Mouse (Mus musculus) spleen, adult 18-20 months (tissue): ENCODE results near the gene Igdcc3.

ENCODE experiments used
- DNase-seq, 2 experiments: peaks; one replicate each; pipeline ENCODE4 v3.0.0; 2022; ENCODE audit warnings: mixed read lengths in 2 of 2

Igdcc3 gene

DNA sequence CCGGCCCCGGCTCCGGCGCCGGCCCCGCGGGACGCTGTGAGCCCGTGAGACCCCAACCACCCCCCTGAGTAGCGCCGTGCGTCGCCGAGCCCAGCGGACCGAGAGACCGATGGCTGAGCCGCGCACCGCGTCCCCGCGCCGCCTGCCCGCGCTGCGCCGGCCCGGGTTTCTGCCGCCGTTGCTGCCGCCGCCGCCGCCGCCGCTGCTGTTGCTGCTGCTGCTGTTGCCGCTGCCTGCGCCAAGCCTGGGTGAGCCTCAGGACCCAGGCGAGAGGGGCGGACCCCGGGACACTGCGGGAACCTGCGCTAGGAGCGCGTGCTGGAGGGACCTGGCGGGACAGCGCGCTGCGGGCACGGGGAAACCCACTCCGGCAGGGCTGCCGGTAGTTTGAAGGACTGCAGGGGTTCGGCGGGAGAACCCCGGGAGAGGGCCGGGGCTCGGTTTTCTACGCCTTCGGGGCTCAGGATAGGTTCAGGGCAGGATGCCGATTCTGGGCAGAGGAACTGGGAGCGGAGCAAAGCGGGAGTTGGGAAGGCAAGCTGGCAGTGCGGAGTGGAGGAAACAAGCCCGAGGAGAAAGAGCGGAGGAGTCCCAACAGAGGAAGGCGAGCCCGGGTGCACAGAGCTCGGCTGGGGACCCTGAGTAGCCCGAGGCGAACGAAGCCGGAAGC lies 452 bp downstream of the Igdcc3 start:
- DNase-seq = peak in 1 of 2 experiments; percentile 29

DNA sequence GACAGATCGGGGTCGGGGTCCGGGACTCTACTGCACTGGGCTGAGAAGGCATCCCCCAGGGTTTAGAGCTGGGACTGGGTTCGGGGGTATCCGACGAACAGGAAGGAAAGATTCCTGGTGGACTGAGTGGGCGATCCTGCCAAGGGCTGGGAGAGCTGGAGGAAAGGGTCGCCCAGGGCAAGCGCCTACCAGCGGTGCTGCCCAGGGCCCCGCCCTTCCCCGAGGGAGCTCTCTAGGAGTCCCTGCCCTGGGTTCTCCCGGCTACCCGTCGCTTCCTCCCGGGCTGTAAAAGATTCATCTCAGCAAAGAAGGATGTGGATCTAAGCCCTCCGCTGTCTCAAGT lies 958 bp downstream of the Igdcc3 start:
- DNase-seq = peak in 1 of 2 experiments; percentile 15

DNA sequence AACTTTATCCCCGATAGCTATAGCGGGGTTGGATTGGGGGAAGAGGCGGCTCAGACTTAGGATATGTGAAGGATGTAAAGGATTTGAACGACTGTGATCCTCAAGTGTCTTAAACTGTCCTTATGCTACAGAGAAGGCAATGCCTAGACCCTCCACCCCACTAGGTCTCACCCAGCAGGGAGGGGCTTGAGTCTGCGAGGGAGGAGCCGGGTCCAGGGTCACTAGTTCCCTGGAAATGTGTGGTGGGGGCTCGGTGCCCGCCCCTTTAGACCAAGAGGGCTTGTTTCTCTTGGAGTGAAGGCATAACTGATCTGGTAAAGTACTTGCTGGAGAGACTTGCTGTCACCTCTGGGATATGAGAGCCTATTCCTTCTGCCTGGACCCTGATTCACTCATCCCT lies 1.4 kb downstream of the Igdcc3 start:
- no peak for DNase-seq

DNA sequence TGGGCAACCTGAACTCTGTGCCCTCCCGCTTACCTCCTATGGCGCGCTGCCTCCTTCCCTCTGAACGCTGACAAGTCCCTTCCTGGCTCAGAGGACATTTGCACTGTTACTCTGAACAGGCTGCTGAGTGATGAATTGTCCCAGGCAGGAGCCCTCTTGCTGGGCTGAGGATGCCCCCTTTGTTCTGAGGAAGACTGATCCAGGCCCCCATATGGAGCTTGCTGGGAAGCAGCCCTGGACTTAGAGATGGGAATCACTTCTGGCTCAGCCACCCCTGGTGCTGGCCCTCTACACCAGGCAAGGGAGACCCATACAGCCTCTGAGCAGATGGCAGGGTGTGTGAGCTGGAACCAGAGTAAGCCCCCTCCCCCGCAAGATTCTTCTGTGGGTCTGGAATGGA lies 5.0 kb downstream of the Igdcc3 start:
- DNase-seq = no peak

DNA sequence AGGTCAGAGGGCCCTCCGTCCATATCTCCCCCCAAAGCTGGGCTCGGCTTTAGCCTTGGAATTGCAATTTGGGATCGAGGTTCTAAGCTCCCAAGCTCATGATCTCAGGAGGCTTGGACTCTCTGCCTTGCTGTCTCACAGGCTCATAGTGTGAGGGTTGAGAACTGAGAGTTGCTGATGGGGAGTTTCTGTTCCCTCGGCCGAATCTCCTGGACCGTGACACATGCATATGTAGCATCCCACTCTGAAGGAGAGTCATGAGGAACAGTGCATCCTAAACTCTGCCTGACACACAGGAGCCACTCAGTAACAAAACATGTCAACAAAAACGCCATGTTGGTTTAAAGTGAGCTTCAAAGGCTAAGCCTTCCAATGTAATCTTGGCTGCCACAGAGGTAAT lies 7.5 kb downstream of the Igdcc3 start:
- DNase-seq = no peak

DNA sequence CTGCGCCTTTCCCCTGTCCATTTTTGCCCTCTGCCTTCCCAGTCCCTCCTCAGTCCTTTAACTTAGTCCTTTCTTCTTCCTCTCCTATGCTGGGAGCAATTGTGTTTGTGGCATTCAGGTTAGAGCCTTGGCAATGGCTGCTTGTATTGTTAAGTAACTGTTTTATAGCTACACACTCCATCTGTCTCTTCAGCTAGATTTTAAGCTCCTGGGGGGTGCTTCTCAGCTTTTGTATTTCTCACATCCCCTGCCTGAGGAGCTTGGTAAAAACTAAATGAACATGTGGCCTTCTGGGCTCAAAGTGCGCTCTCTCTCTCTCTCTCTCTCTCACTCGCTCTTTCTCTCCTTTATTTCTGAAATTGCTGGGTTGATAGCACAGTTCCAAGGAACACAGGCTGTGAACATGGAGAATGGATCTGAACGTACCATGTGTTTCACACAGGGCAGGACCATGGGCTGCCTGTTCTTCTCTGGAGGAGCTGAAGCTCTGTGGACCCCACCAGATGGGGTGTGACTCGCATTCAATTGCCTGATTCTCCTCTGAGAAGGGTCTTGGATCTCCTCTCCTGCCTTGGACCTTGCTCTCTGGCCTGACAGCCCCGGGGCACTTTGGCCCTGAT lies 11.8 kb downstream of the Igdcc3 start:
- DNase-seq = no peak

DNA sequence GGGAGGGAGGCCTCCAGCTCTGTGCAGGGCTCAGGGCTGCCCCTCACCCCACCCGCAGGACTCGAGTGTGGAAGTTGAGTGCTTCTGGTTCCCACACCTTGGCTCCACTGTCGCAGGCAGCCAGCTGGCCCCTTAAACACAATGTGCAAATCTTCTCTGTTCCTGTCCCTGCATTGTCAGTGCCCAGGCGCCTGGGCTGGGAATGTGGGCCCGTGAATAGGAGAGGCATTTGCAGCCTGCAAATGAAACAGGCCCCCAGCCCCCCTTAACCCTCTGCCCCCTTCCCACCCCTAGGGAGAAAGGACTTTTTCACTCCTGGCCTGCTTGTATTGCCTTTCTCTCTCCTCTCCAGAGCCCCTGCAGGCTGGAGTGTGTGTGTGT lies 12.3 kb downstream of the Igdcc3 start:
- no peak for DNase-seq

DNA sequence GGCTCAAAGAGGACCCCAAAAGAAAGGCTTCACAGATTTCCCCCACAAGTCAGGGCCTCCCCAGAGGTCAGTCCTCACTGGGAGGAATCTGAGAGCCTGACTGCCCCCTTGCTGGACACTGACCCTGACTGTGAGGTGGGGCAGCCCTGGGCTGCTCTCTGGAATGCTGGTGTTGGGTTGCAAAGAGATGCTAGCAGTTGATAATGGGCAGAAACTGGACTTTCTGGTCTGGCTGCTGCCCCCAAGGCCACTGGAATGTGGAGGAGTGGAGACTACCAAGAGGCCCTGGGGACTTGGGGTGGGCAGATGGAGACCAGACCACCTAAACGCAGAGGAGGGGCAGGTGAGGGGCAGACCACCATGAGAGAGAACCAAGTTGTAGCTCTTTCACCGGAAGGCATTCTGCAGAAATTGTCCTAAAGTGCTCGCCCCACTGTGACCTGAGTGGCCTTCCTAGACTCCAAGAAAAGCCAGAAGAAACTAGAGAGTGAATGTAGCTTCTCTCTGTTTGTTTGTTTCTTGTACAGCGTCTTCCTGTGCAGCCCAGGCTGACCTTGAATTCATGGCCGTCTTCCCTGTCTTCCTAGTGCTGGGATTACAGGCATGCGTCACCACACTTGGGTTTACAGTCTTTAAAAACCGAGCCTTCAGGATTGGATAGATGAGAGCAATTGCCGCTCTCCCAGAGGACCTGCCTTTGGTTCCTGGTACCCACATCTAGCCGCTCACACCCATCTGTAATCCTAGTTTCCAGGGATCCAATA lies 13.9 kb downstream of the Igdcc3 start:
- no peak for DNase-seq

DNA sequence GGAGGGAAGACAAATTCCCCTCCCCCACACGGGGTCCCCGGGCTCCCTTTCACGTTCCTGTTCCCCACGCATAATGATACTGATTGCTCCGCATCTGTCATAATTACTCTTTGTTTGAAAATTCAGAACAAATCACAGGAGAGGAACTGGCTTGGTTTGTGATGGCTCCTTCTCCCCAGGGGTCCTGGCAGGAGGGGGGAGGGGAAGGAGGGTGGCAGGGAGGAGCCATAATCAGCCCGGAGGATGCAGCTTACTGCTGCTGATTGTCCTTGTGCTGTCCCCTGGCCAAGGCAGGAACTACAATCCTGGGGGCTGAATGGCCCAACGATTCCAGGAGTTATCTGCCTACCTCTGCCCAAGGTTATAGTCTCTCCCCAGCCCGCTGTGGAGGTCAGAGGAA lies 15.6 kb downstream of the Igdcc3 start:
- DNase-seq = no peak

DNA sequence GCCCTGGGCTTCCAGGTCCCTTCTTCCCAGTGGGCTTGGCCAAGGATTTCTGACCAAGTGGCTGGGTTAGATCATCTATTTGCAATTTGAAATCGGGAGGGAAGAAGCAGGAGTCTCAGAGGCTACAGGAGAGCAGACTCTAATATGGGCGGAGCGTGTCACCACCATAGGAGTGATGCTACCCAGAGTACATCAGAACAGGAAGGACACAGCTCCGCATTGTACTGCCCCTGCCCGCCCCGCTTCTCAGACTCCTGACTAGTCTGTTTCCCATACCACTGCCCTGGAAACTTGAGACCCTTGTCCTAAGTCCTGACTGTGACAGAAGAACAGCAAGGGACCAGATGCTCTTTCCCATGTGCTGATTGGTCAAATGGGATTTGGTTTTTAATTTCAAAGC lies 16.6 kb downstream of the Igdcc3 start:
- no peak for DNase-seq

DNA sequence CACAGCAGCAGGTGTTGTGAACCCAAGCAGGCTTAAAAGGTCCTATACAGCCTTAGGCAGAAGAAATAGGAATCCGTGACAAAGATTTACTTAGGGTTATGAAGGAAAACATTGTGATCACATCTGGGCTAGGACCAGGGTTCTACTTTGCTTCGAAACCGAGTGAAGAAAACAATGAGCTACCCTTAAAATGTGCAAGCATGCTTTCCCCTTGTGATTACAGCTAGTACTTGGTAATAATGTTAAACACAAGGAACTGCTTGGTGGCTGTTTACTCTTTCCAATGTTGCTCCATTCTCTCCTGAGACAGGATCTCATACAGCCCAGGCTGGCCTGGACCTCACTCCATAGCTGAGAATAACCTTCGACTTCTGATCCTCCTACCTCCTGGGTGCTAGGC lies 20.2 kb downstream of the Igdcc3 start:
- no peak for DNase-seq

DNA sequence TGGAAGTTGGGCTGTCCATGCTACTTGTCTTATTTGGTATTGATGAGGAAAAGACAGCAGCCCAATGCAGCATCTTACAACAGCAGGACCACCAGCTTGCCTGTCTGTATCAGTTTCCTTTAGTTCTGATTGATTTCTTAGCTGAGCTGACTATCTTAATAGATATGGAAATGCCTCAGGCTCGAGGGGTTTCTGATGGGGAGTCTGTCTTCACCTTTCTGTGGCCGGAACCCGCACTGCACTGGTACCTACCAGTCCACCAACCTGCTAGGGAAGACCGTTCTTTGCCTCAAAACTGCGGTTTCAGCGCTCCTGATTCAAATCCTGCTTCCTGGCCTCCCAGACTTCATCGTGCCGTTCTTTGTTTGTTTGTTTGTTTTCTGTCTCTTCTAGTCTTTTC lies 20.9 kb downstream of the Igdcc3 start:
- DNase-seq = no peak

DNA sequence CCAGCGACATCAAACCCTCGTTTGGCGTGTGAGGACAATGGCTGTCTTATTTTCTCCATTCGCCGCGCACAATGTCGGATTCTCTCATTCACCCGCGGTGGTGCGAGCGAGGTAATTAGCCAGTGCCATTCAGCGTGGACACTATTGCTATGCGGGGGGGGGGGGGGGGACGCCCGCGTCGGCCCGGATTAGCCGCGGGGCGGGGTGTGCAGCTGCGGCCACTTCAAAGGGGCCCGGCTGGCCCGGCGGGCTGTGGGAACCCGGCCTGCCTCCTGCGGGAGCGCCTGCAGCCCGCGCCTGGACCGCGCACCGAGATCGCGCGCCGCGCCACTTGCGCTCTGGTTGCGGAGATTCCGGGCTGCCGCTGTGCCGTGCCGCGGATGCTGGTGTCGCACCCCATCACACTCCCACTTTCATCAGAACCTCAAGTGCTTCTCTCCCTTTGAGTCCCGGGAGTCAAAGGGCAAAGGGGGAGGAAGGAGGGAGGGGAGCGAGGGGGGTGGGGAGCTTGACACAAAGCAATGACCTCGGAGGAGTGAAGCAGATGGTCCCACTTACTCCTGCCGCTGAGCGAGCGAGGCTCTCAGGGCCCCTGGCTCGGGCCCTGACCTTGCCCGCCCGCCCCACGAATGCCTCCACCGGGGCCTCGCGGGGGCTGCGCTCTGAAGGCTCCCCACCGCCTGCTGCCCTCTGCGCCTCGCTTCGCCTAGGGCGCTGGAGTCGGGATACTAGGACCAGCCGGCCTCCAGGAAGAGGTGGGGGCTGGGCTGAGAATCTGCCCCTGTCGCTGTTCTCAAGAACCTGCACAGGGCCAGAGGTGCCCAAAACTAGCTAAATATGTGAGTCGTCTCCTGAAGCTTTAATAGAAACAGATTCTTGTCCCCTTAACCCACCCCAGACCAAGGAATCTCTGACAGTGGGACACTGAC lies 22.0 kb downstream of the Igdcc3 start:
- DNase-seq = no peak

DNA sequence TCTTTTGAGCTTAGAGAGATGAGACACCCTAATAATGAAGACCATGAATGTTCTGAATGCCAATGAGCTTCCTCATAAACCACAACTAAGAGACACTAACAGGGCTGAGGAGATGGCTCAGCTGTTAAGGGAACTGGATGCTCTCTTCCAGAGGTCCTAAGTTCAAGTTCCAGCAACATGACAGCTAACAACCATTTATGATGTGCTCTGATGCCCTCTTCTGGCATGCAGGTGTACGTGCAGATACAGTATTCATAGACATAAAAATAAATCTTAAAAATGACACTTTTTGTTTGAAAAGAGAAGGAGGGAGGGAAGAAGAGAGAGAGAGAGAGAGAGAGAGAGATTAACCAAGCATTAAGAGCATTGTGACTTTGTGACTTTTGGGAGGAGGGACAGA lies 23.9 kb downstream of the Igdcc3 start:
- DNase-seq = no peak

DNA sequence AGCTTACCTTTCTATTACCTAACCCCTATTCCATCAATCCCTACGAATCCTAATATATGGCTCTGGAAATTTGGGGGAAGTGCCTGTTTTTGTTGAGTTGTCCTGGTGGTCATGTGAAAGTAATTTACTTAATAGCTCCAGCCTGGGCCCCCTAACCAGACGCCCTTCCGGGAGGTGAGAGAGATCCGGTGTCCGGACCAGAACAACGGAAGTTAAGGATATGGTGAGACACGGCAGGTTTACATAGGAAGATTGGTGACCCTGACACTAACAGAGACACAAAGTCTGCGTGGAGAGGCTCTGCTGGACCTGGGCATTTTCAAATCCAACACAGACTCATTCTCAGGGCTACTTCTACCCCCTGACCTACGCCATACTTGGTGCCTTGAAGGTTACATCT lies 25.4 kb downstream of the Igdcc3 start:
- no peak for DNase-seq

DNA sequence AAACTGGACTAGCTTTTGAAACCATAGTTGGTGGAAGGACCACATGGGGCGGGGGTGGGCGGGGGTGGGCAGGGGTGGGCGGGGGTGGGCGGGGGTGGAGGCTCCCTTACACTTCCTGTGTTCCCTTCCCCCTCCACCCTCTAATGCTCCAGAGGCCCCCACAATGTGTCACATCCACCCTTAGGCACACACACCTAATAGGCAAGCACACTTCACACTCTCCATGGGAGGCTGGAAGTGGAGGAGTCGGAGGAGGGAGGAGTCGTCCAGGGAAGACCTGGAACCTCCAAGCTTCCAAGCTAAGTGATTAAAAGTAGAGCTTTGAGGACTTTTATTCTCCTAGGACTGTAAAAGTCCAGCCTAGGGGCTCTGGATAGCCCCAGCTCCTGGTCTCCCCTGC lies 27.5 kb downstream of the Igdcc3 start:
- no peak for DNase-seq

DNA sequence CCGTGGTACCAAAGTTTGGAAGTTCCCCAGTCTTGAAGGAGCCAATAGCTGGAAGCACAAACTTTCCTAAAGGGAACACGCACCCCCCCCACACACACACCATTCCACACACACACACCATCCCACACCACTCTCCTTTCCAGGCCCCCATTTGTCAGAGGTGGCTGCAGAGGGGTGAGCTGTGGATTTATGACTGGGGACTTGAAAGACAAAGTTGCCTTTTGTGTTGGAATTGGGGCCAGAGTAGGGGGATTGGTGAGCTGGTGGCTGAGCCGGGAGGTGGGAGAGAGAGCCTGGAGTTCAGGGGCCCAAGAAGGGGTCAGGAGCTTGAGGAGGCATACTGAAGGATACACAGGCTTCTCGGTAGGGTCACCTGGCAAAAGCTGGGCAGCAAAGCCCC lies 28.0 kb downstream of the Igdcc3 start:
- no peak for DNase-seq

DNA sequence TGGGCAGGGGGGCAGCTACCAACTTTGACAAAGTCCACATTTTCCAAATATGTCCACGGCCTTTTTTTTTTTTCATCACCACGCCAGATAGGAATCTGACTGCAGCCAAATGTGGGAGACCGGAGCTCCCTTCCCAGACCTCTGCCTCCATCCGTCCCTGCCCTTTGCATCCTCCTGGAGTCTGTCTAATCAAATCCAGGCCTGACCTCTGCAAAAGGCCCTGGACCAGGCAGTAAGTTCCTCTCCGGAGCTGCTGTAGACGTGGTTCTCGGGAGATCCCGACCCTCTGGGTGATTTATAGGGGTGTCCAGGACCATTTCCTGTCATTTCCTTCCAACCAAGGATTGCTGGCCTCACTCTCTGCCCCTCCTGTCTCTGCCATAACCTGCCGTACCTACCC lies 31.7 kb downstream of the Igdcc3 start:
- DNase-seq = no peak

DNA sequence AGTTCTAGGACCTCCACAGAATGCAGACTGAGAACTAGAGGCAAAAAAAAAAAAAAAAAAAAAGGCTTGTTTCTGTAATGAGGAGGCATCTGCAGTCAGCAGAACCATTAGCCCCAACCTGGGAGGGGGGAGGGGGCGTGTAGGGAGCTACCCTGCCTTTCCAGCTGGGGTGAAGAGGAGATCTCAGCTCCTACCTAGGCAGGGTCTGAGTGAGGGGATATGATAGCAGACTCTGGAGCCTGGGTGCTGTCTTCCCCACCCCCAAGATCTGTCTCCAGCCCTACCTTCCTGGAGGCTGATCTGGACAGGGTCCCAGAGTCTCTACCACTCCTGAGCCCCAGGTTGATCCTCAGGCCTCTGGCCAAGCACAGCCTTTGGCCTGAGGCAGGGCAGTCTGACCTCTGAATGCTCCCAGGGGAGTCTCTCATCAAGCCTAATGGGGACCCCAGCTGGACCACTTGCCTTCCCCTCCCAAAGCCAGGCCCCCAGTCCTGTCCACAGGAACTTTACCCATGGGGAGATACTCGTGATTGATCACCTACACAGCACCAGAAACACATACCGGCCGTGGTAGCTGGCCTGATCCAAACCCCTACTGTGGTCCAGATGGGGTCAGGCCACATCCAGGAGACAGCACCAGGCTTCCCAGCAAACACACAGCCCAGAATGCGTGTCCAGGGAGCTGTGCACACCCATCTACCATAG lies 34.4 kb downstream of the Igdcc3 start:
- no peak for DNase-seq

DNA sequence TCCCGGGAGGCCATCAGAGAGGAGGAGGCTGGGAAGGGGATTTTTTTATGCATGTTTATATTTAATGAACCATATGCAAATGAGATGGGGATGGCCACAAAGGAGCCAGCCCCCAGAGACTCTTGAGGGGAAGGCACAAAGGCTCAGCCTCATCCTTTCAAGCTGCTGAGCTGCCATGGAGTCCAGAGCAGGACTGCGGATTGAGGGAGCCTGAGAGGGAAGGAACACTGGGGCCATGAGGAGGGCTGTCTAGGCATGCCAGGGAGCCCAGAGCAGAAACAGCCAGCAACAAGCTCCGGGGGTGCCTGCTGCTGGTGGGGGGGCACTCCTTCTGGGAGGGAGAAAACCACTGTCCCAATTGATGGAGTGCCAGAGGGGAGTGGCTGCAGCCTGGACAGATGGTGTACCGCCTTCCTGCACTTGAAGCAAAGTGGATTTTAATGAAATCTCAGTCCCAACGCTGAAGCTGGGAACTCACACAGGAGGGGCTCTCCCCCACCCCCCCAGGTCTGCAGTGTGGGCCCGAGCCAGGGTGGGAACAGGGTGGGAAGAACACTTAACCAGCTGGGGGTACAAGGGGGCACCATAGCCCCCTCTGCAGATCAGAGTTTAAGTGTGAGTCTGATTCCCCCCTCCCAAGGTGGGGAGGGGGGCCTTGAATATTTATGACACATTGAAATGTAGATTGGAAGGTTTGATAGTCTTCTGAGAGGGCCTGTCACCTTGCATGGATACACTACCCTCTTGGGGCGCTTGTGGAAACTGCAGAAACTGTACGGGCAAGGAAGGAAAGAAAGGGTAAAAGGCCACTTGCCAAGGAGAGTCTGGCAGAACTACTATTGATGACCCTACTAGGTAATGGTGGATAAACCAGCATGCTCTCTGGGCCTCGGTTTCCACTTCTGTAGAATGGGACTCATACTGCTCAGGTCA lies 35.2 kb downstream of the Igdcc3 start:
- DNase-seq = no peak

DNA sequence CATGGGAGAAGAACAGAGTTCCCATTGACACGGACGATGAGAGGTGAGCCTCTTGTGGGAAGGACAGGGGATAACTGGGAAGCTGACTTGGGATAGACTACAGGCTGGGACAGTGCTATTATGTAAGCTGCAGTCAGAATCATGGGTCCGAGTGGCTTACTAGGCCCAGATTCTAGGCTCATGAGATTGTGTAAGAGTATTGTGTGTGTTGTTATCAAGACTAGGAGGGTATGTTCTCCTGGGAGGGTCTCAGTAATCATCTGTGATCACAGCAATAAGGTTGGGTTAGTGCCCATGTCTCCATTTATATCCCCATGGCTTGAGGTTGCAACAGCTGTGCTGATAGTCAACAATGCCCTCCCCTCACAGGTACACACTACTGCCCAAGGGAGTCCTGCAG lies 36.5 kb downstream of the Igdcc3 start:
- no peak for DNase-seq

DNA sequence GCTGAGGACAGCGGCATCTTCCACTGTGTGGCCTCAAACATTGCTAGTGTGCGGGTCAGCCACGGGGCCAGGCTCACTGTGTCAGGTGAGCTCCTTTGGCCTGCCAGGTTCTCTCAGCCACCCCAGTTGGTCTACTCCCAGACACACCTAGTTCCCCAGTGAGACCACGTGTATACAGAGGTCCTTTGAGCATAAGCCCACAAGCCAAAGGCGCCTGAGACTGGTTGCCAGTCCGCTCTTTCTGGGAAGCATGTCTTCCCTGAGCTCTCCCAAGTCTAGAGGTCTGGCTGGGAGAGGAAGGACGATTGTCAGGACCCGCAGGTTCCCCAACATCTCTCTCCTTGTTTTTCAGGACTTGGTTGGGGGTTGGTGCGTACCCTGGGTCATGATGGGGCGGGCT lies 36.9 kb downstream of the Igdcc3 start:
- no peak for DNase-seq
